Mouse (Mus musculus) ES-E14 (cell line): ENCODE data around the gene Afm. TPM values are rescaled to one million over a fixed set of nuclear protein-coding genes. Genes with fewer than 3 reads are reported as not detected.

Experiments
- DNase-seq: peaks from one replicate; pipeline ENCODE4 v3.0.0-alpha.2; 2013; ENCODE audit warnings: low read depth, low spot score
- H3K27ac ChIP-seq: 2 replicates; pipeline ENCODE4 v1.5.1; 2012; ENCODE audit warnings: low read depth, mild to moderate bottlenecking, low read length, moderate library complexity, mixed read lengths; ENCODE audit not compliant: poor library complexity, insufficient read depth, severe bottlenecking
- H3K36me3 ChIP-seq: 2 replicates; pipeline ENCODE4 v1.6.1; 2012; ENCODE audit warnings: mild to moderate bottlenecking, low read length, moderate library complexity, mixed read lengths; ENCODE audit not compliant: control insufficient read depth, poor library complexity, insufficient read depth, severe bottlenecking
- H3K4me1 ChIP-seq, 2 experiments: fragments of 150-350 bp in 1 of 2; sonication (generic) in 1 of 2; 2 replicates each; pipeline ENCODE4 v1.6.1; 2012; ENCODE audit warnings: low read length in 2 of 2, mild to moderate bottlenecking in 1 of 2, mixed read lengths in 1 of 2; ENCODE audit not compliant: control insufficient read depth in 2 of 2, insufficient read depth in 2 of 2, poor library complexity in 1 of 2
- H3K4me3 ChIP-seq, 2 experiments: fragments of 150-350 bp in 1 of 2; sonication (generic) in 1 of 2; 2 replicates each; pipeline ENCODE4 v1.5.1; 2012; ENCODE audit warnings: low read length in 2 of 2, low read depth in 1 of 2, mild to moderate bottlenecking in 1 of 2, mixed read lengths in 1 of 2; ENCODE audit not compliant: insufficient read depth in 1 of 2, poor library complexity in 1 of 2, severe bottlenecking in 1 of 2
- H3K9ac ChIP-seq: 2 replicates; pipeline ENCODE4 v1.6.1; 2012; ENCODE audit warnings: low read depth, mild to moderate bottlenecking, low read length, mixed read lengths; ENCODE audit not compliant: poor library complexity, insufficient read depth, severe bottlenecking
- H3K9me3 ChIP-seq: fragments of 150-350 bp; sonication (generic); 2 replicates; pipeline ENCODE4 v1.6.1; 2012; ENCODE audit warnings: low read depth, mild to moderate bottlenecking, low read length; ENCODE audit not compliant: control insufficient read depth, insufficient read depth
- CHD2 ChIP-seq: IDR thresholded peaks from 2 replicates; pipeline ENCODE4 v1.6.1; 2014; ENCODE audit warnings: mild to moderate bottlenecking, low read depth, low read length, inconsistent platforms
- HCFC1 ChIP-seq: IDR thresholded peaks from 2 replicates; pipeline ENCODE4 v1.6.1; 2012; ENCODE audit warnings: low read length, inconsistent platforms, borderline replicate concordance; ENCODE audit not compliant: insufficient read depth
- MAFK ChIP-seq: IDR thresholded peaks from 2 replicates; pipeline ENCODE4 v1.6.1; 2014; ENCODE audit warnings: mild to moderate bottlenecking, low read depth, low read length, inconsistent platforms; ENCODE audit not compliant: insufficient read depth
- ZC3H11A ChIP-seq: IDR thresholded peaks from 2 replicates; pipeline ENCODE4 v1.6.1; 2012; ENCODE audit warnings: low read depth, mild to moderate bottlenecking, inconsistent platforms, low read length, borderline replicate concordance
- ZNF384 ChIP-seq: IDR thresholded peaks from 2 replicates; pipeline ENCODE4 v1.6.1; 2012; ENCODE audit warnings: low read depth, low read length, inconsistent platforms
- in situ Hi-C, 2 experiments: fragments of 600-800 bp; cut with MboI; formaldehyde crosslinking; loops; one replicate each; pipeline ENCODE4 v1.15.1; 2025; ENCODE audit warnings: low sequenced_read_pairs in 2 of 2, inconsistent platforms in 1 of 2; ENCODE audit not compliant: unreplicated experiment in 2 of 2
- total RNA-seq: library from RNA; depleted of rRNA; stranded (reverse); fragments of 300-350 nt; gene quantifications from 2 replicates; pipeline ENCODE4 v1.2.3, GENCODE M21; 2012

Gene Afm
- total RNA-seq, 1 experiment: not detected

GRCm38 (mm10) chr5:90501752-90502151 is 17.0 kb upstream of the Afm start:
- in situ Hi-C loops: no loop called here
- no peak for DNase-seq
- Histone ChIP-seq H3K27ac (no peak overlapping the region), H3K9ac (no peak overlapping the region), H3K4me3 (no peak overlapping the region), H3K9me3 (no peaks in the 10 kb centered on the region), H3K36me3 (no peaks in the 10 kb centered on the region), H3K4me1 (peaks cover 0 to 2% of the 10 kb centered on the region in 2 experiments; a peak in 1 of 4 replicates)
- TF ChIP-seq ZC3H11A: no peak
- TF ChIP-seq MAFK: no peak
- TF ChIP-seq CHD2: no peak
- no peak for TF ChIP-seq ZNF384
- no peak for TF ChIP-seq HCFC1

DNA sequence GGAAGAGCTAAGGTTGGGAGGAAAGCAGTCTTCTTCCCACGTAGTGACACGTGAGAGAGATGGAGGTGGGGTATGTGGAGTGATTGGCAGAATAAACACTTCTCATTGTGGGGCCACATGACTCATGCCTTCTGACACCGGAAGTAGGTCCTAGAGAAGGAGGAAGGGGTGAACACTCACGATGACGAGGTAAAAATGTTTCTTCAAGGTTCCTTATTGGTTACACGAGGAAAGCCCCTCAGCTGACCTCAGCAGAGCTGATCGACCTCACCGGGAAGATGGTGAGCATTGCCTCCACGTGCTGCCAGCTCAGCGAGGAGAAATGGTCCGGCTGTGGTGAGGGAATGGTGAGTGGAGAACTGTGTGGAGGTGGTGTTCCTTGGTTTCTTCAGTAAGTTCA is 14.0 kb upstream of the Afm start:
- H3K4me1 ChIP-seq: peaks cover 0 to 2% of the 10 kb centered on the region in 2 experiments; a peak in 1 of 4 replicates

GRCm38 (mm10) chr5:90506507-90506906 is 12.2 kb upstream of the Afm start:
- no peak overlapping the region for H3K9ac ChIP-seq
- H3K27ac ChIP-seq: no peak overlapping the region
- H3K36me3 ChIP-seq: no peaks in the 10 kb centered on the region
- no peaks in the 10 kb centered on the region for H3K9me3 ChIP-seq
- DNase-seq: no peak
- no peaks in the 10 kb centered on the region for H3K4me1 ChIP-seq
- TF ChIP-seq ZC3H11A: no peak
- no peak for TF ChIP-seq HCFC1
- TF ChIP-seq CHD2: no peak
- TF ChIP-seq MAFK: no peak
- TF ChIP-seq ZNF384: no peak
- no peak overlapping the region for H3K4me3 ChIP-seq
- in situ Hi-C loops: no loop called here

More for the DNA sequence above, 14.0 kb upstream of the Afm start:
- no peak overlapping the region for H3K4me3 ChIP-seq
- in situ Hi-C loops: no loop called here
- no peak overlapping the region for H3K27ac ChIP-seq
- H3K9me3 ChIP-seq: no peaks in the 10 kb centered on the region
- H3K36me3 ChIP-seq: no peaks in the 10 kb centered on the region
- no peak overlapping the region for H3K9ac ChIP-seq
- no peak for DNase-seq
- TF ChIP-seq CHD2: no peak
- no peak for TF ChIP-seq HCFC1
- TF ChIP-seq MAFK: no peak

GRCm38 (mm10) chr5:90507411-90507949 is 11.3 kb upstream of the Afm start:
- H3K36me3 ChIP-seq: no peaks in the 10 kb centered on the region
- H3K4me1 ChIP-seq: no peaks in the 10 kb centered on the region
- peak; percentile 9 for DNase-seq
- peak overlapping the region; percentile 0; the same call in 1 of the 2 replicates for H3K9ac ChIP-seq
- peak overlapping the region in 1 of 2 experiments; percentile 3; a peak in 1 of 4 replicates for H3K4me3 ChIP-seq
- TF ChIP-seq HCFC1 (no peak), MAFK (no peak), ZC3H11A (no peak), ZNF384 (no peak), CHD2 (no peak)
- no peak overlapping the region for H3K27ac ChIP-seq
- in situ Hi-C loops: no loop called here
- H3K9me3 ChIP-seq: no peaks in the 10 kb centered on the region

DNA sequence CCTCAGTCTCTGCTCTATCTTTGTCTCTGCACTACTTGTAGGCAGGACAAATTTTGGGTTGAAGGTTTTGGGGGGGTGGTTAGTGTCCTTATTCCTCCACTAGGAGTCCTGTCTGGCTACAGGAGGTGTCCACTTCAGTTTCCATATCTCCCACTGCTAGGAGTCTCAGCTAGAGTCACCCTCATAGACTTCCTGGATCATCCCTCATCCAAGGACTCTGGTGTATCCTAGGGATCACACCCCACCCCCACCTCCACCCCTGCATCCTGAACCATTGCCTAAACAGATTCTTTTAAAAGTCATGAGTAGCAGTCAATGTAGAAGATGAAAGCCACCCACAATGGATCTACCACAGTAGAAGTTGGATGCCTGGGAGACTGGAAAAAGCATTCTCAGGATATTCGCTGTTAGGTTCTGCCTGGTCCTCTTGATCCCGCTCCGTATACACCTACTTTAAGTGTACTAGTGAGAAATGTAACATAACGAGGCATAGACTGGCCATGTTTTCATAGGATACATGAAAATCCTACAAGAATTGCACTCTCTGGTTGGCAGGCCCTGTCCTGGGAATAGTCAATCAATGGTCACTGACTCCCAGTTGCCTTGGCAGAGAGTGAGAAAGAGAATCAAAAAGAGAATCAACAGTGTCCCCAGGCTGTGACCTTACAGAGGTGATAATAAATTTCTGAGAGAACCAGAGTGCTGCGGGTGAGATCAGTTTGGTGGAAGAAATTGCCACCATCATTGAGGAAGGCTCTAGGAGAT is 8.7 kb upstream of the Afm start:
- no peak for TF ChIP-seq CHD2
- no peak for TF ChIP-seq HCFC1
- TF ChIP-seq ZNF384: no peak
- no peak for TF ChIP-seq MAFK
- no peak for TF ChIP-seq ZC3H11A
- no peak for DNase-seq
- in situ Hi-C loops: no loop called here

More for the DNA sequence above, 8.7 kb upstream of the Afm start:
- H3K9ac ChIP-seq: no peak overlapping the region
- no peak overlapping the region for H3K27ac ChIP-seq
- H3K4me1 ChIP-seq: no peaks in the 10 kb centered on the region
- H3K4me3 ChIP-seq: no peak overlapping the region
- H3K36me3 ChIP-seq: no peaks in the 10 kb centered on the region
- H3K9me3 ChIP-seq: no peaks in the 10 kb centered on the region
